Mouse (Mus musculus) left cerebral cortex, postnatal 36 days (tissue): ENCODE results near the gene Ppp2r5d. TPM values are rescaled to one million over a fixed set of nuclear protein-coding genes. Genes with fewer than 3 reads are reported as not detected.
A peak's percentile ranks its signal among the peaks of the same experiment; 100 is the strongest.

Experiments used
- DNase-seq, 2 experiments: peaks; one replicate each; pipeline ENCODE4 v3.0.0; 2021 to 2022; ENCODE audit warnings: low spot score in 2 of 2, mixed read lengths in 1 of 2
- intact Hi-C: fragments of 180-260 bp; cut with DNase I; formaldehyde crosslinking; loops from one replicate; pipeline ENCODE4 v1.15.1; 2025
- total RNA-seq, 2 experiments: library from RNA; stranded (reverse); gene quantifications; 2 replicates each; pipeline ENCODE4 v1.2.3; 2021

The Ppp2r5d gene
- total RNA-seq, 2 experiments from 2014 or later = 81.9 to 84.7 TPM

GRCm38 (mm10) chr17:46724477-46725084 is 19.7 kb upstream of the Ppp2r5d start:
- DNase-seq = no peak
- intact Hi-C loops = no loop called here

GRCm38 (mm10) chr17:46721077-46721476 is 16.2 kb upstream of the Ppp2r5d start:
- DNase-seq = no peak
- intact Hi-C loops = no loop called here

GRCm38 (mm10) chr17:46714756-46715481 is 10.0 kb upstream of the Ppp2r5d start:
- intact Hi-C loops = loop anchor here (5.0 kb wide), 1 partner anchor 43 kb away; the partner anchor contains the start of gene Rrp36
- DNase-seq = no peak

- DNase-seq = no peak
- intact Hi-C loops = loop anchor here (5.0 kb wide), 1 partner anchor 42 kb away; the partner anchor contains the start of gene Rrp36
Observed at GRCm38 (mm10) chr17:46713849-46714248, 8.9 kb upstream of the Ppp2r5d start.

DNA sequence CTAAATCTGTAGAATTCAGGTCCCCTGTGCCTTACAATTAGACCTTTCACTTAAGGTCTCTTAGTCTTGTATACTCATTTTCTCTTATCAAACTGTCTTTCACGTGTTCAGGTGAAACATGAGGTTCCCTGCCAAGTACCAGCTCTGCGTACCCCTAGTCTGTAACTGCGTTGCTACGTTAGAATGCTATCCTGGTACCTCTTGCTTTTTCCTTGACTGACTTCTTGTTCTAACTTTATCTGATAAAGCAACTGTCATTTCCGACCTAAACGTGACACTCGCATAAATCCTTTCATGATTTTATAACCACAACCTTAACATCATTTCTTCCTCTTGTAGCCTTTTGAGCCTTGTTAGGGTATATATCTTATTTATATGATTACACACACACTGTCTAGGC is 7.5 kb upstream of the Ppp2r5d start:
- intact Hi-C loops = loop anchor here (5.0 kb wide), 1 partner anchor 40 kb away; the partner anchor contains the start of gene Rrp36
- DNase-seq = no peak

DNA sequence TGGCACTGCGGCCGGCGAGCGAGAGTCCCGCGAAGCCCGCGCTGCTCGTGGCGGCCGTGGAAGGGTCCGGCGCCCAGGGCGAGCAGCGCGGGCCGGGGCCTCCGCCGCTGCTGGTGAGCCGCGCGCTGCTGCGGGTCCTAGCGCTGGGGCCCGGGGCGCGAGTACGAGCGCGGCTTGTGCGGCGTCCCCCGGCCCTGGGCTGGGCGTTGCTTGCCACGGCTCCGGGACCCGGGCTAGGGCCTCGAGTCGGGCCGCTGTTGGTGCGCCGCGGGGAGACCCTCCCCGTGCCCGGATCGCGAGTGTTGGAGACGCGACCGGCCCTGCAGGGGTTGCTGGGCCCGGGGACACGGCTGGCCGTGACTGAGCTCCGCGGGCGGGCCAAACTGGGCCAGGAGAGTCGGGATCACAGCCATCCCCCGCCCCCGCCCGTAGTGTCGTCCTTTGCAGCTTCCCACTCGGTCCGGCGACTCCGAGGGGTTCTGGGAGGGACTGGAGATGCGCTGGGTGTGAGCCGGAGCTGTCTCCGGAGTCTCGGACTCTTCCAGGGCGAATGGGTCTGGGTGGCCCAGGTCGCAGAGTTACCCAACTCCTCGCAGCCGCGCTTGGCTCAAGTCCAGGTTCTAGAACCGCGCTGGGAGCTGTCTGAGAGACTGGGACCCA is 6.8 kb upstream of the Ppp2r5d start:
- intact Hi-C loops = loop anchor here (5.0 kb wide), 1 partner anchor 39 kb away; the partner anchor contains the start of gene Rrp36
- DNase-seq = peak; percentile 33 to 34

- intact Hi-C loops = loop anchor here (5.0 kb wide), 1 partner anchor 39 kb away; the partner anchor contains the start of gene Rrp36
- peak; percentile 92 to 93 for DNase-seq
Observed at GRCm38 (mm10) chr17:46710959-46711597, 6.2 kb upstream of the Ppp2r5d start, which contains the start of gene Pex6. TSS of gene Pex6 (plus strand) at chr17:46711463.

- DNase-seq = no peak
- intact Hi-C loops = no loop called here
Observed at GRCm38 (mm10) chr17:46706375-46707089, 1.6 kb upstream of the Ppp2r5d start.

DNA sequence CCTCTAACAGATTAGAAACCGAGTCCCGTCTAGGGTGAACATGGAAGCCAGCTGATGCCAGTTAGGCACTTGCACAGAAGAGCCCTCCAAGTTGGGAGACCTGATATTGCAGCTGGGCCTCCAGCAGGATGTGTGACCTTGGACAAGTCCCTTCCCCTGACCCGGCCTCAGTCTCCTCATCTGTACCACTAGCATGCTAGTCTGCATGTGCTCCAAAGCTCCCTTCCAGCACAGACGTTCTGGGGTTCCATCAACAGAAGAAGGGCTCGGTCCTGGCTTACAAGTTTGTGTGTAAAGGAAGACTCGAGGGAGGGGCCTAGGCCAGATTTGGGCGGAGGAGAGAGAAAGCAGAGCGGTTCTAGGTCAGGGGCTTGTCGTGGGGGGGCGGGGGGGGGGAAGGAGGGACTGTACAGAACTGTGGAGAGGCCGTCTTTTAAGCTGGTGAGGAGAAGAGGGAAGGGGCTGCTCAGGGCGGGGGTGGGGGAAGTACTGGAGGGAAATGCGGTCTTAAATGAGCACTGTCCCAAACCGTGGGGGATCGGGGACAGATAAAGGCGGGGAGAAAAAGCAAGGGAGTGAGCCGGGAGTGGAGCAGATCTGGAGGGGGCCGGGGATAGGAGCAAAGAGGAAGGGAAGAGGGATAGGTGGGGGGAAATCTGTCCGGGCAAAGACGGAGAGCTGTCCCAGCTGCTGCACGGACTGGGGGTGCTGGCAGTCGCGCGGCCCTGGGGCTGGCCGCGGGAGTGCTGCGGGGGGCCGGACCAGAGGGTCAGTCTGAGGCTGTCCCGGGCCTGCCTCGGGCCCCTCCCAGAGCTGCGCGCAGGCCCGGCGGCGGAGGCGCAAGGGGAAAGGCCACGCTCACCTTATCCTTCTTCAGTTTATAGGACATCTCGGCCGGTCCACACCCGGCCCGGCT is 682 bp downstream of the Ppp2r5d start:
- DNase-seq = no peak

DNA sequence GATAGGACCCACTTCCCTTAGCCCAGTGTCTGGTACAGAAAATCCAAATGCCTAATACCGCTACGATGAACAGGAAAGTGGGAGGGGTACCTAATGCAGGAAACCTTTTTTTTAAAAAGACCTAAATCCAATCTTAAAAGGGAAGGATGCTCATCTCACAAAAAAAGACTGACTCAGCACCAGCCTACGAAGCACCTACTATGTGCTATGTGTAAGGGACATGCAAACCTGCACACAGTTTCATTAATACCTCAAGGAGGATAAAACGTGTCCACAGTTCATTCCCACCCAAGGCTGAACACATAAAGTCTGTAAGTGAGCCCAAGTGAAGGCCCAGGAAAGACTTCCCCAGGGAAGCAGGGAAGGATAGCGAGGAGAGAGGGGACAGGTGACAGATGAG is 2.4 kb downstream of the Ppp2r5d start:
- intact Hi-C loops = no loop called here
- DNase-seq = no peak

More for the DNA sequence above, 682 bp downstream of the Ppp2r5d start:
- intact Hi-C loops = no loop called here

- DNase-seq = no peak
- intact Hi-C loops = no loop called here
Observed at GRCm38 (mm10) chr17:46702100-46702499, 2.8 kb downstream of the Ppp2r5d start.

DNA sequence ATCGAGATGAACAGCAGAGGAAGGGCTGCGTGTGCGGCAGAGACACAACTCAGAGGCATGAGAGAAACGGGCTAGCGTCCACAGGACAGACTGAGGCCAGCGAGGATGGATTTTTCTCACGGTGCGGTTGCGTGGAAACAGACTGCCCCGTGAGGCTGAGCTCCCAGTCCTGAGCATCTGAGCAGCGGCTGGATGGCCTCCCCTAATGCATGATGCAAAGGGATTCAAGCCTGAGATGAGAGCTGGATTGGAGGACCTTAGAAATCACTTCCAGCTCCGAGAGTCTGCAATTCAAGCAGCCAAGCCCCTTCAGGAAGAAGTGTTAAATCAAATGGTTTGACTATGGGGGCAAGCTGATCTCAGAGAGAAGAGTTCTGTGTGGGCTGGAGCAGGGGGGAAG is 3.4 kb downstream of the Ppp2r5d start:
- intact Hi-C loops = no loop called here
- DNase-seq = no peak

GRCm38 (mm10) chr17:46699912-46700311 is 5.0 kb downstream of the Ppp2r5d start:
- no peak for DNase-seq
- intact Hi-C loops = no loop called here

DNA sequence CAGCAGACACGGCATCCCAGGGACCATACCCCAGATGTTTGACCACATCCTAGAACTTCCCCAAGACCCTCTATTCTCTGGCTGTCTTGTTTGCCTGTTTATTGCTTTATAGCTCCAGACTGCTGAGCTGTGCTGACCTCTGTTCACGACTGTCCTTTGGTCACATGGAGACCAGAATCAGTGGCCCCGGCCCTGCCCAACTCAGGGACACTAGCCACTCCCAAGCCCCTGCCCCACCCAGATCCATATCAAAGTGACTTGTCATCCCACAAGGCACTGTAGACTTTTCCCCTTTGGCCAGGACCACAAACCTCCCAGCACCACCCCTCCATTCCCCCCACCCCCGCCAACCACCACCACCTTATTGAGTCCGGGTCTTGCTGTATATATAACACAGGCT is 5.7 kb downstream of the Ppp2r5d start:
- no peak for DNase-seq
- intact Hi-C loops = no loop called here

GRCm38 (mm10) chr17:46698515-46698914 is 6.4 kb downstream of the Ppp2r5d start:
- intact Hi-C loops = no loop called here
- DNase-seq = no peak

- intact Hi-C loops = no loop called here
- no peak for DNase-seq
Observed at GRCm38 (mm10) chr17:46694517-46695063, 10.3 kb downstream of the Ppp2r5d start.

DNA sequence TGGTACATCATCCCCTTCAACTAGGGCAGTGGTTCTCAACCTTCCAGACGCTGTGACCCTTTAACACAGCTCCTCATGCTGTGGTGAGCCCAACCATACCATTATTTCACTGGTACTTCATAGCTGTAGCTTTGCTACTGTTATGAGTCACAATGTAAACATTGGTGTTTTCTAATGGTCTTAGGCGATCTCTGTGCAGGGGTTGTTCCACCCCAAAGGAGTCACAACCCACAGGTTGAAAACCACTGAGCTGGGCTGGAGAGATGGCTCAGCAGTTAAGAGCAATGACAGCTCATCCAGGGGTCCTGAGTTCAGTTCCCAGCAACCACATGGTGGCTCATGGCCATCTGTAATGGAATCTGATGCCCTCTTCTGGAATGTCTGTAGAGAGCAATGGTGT is 13.5 kb downstream of the Ppp2r5d start:
- DNase-seq = no peak
- intact Hi-C loops = no loop called here

- no peak for DNase-seq
- intact Hi-C loops = no loop called here
Observed at GRCm38 (mm10) chr17:46690665-46691064, 14.2 kb downstream of the Ppp2r5d start.
